Mouse (Mus musculus): ENCODE data around the gene Ube2k. TPM values are rescaled to one million over a fixed set of nuclear protein-coding genes. Genes with fewer than 3 reads are reported as not detected.

Gene Ube2k
- polyA plus RNA-seq, 1 experiment from 2014 or later: 126 TPM

Other genes starting within 250 kb of the Ube2k start
- gene Rfc1, start 201.6 kb upstream of the Ube2k start, polyA plus RNA-seq (2014; fragmentation: Nextera tagmentation; extraction: Ambion mirVana): 82.3 and 83.3 TPM in 2 replicates
- 10.8 and 11.6 TPM in 2 replicates for gene Klb, start 188.9 kb upstream of the Ube2k start, polyA plus RNA-seq (2014; fragmentation: Nextera tagmentation; extraction: Ambion mirVana)
- 1,151 and 1,248 TPM in 2 replicates for gene Rpl9, start 145.8 kb upstream of the Ube2k start, polyA plus RNA-seq (2014; fragmentation: Nextera tagmentation; extraction: Ambion mirVana)
- gene Lias, start 145.7 kb upstream of the Ube2k start, polyA plus RNA-seq (2014; fragmentation: Nextera tagmentation; extraction: Ambion mirVana): 80.2 and 80.8 TPM in 2 replicates
- 48.2 and 49.3 TPM in 2 replicates for gene Ugdh, start 101.3 kb upstream of the Ube2k start, polyA plus RNA-seq (2014; fragmentation: Nextera tagmentation; extraction: Ambion mirVana)
- not detected in 2 replicates for gene Gm43552, start 44.4 kb upstream of the Ube2k start, polyA plus RNA-seq (2014; fragmentation: Nextera tagmentation; extraction: Ambion mirVana)
- gene Smim14, start within 50 bp of the Ube2k start, polyA plus RNA-seq (2014; fragmentation: Nextera tagmentation; extraction: Ambion mirVana): 56.5 and 68.9 TPM in 2 replicates
- gene Pds5a, start 161.0 kb downstream of the Ube2k start, polyA plus RNA-seq (2014; fragmentation: Nextera tagmentation; extraction: Ambion mirVana): 73.2 and 75.3 TPM in 2 replicates
- gene N4bp2, start 226.3 kb downstream of the Ube2k start, polyA plus RNA-seq (2014; fragmentation: Nextera tagmentation; extraction: Ambion mirVana): 28.2 and 31.6 TPM in 2 replicates